Mouse (Mus musculus) cerebellum, adult 9-11 months (tissue): ENCODE results near the gene Rtn2.

Experiments
- DNase-seq: peaks from one replicate; pipeline ENCODE4 v3.0.0; 2022

The Rtn2 gene

GRCm38 (mm10) chr7:19282385-19282784 is at the start of gene Rtn2:
Gene Rtn2 (plus strand): TSS chr7:19282624.
- DNase-seq: peak; percentile 92

- no peak for DNase-seq
Measured at GRCm38 (mm10) chr7:19234652-19235051, 47.8 kb upstream of the Rtn2 start.

- DNase-seq: no peak
Measured at GRCm38 (mm10) chr7:19235092-19235671, 47.2 kb upstream of the Rtn2 start.

GRCm38 (mm10) chr7:19236411-19236810 is 46.0 kb upstream of the Rtn2 start:
- peak; percentile 49 for DNase-seq

GRCm38 (mm10) chr7:19238344-19238743 is 44.1 kb upstream of the Rtn2 start:
- no peak for DNase-seq

GRCm38 (mm10) chr7:19239423-19239822 is 43.0 kb upstream of the Rtn2 start:
- peak; percentile 84 for DNase-seq

- DNase-seq: no peak
Measured at GRCm38 (mm10) chr7:19239986-19240385, 42.4 kb upstream of the Rtn2 start.

GRCm38 (mm10) chr7:19240905-19241463 is 41.4 kb upstream of the Rtn2 start:
- no peak for DNase-seq

- no peak for DNase-seq
Measured at GRCm38 (mm10) chr7:19242005-19242404, 40.4 kb upstream of the Rtn2 start.

- peak; percentile 50 for DNase-seq
Measured at GRCm38 (mm10) chr7:19243858-19244257, 38.6 kb upstream of the Rtn2 start.

GRCm38 (mm10) chr7:19245083-19245482 is 37.3 kb upstream of the Rtn2 start:
- DNase-seq: no peak

GRCm38 (mm10) chr7:19246855-19247254 is 35.6 kb upstream of the Rtn2 start:
- DNase-seq: no peak

GRCm38 (mm10) chr7:19247511-19247910 is 34.9 kb upstream of the Rtn2 start:
- no peak for DNase-seq

GRCm38 (mm10) chr7:19252078-19252477 is 30.3 kb upstream of the Rtn2 start:
- no peak for DNase-seq

GRCm38 (mm10) chr7:19253437-19253836 is 29.0 kb upstream of the Rtn2 start:
- no peak for DNase-seq

- no peak for DNase-seq
Measured at GRCm38 (mm10) chr7:19255395-19255794, 27.0 kb upstream of the Rtn2 start.

GRCm38 (mm10) chr7:19256567-19256966 is 25.9 kb upstream of the Rtn2 start:
- no peak for DNase-seq

GRCm38 (mm10) chr7:19257390-19258022 is 24.9 kb upstream of the Rtn2 start:
- DNase-seq: no peak

- DNase-seq: no peak
Measured at GRCm38 (mm10) chr7:19258336-19258735, 24.1 kb upstream of the Rtn2 start.

GRCm38 (mm10) chr7:19265147-19265546 is 17.3 kb upstream of the Rtn2 start:
- peak; percentile 73 for DNase-seq

GRCm38 (mm10) chr7:19265928-19266822 is 16.2 kb upstream of the Rtn2 start:
- no peak for DNase-seq

GRCm38 (mm10) chr7:19267051-19267450 is 15.4 kb upstream of the Rtn2 start:
- no peak for DNase-seq

- DNase-seq: no peak
Measured at GRCm38 (mm10) chr7:19268993-19269681, 13.3 kb upstream of the Rtn2 start.
